Comparison of ENCODE assay signal across 8 mouse cellular contexts in the genomic region with DNA sequence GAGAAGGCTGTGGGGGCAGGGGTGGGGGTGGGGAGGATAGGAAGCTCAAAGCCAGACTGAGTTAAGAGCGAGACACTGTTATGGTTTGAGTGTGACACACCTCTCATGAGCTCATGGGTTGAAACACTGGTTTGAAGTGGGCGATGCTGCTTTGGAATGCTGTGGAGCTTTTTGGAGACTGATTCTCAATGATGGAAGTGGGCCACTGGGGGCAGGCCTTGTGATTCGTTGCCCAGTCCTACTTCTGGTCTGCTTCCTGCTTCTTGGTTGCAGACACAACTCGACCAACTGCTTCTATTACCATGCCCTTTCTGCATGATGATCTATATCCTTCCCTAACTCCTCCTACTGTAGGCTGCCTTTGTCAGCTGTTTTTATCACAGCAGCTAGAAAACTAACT.
DNase-seq lines count a peak whose midpoint lies in the region; ATAC-seq and TF ChIP-seq lines count a peak whose summit lies in the region.
"Had no signal": no experiment of that assay in that cellular context is flagged by ENCODE, and none has a peak within 500 bp of the region (broad histone marks: within the 10 kb centered on the region; RNA-seq: fewer than 3 reads in every experiment).

No protein-coding gene starts in this region.

- 32% methylated on average over 4 of the region's 4 CpGs for WGBS in lung, embryonic 15.5 days
- WGBS in embryonic facial prominence, embryonic 14.5 days: 66% methylated on average over 4 of the region's 4 CpGs
- WGBS in heart, embryonic 15.5 days: 29% methylated on average over 4 of the region's 4 CpGs

- peak overlapping the region; percentile 19; the same call in 1 of the 2 replicates for H3K27ac ChIP-seq in lung, embryonic 15.5 days
- no peak overlapping the region for H3K27ac ChIP-seq in embryonic facial prominence, embryonic 14.5 days (replicated peaks; ENCODE audit: low read depth, low read length)
- peak overlapping the region; percentile 65; the same call in 1 of the 2 replicates for H3K27ac ChIP-seq in heart, embryonic 15.5 days

- H3K9me3 ChIP-seq in lung, embryonic 15.5 days: no peaks in the 10 kb centered on the region
- no peaks in the 10 kb centered on the region for H3K9me3 ChIP-seq in embryonic facial prominence, embryonic 14.5 days (ENCODE audit: control insufficient read depth, low read length)
- no peaks in the 10 kb centered on the region for H3K9me3 ChIP-seq in heart, embryonic 15.5 days (replicated peaks)

- no peak overlapping the region for H3K4me3 ChIP-seq in lung, embryonic 15.5 days
- no peak overlapping the region for H3K4me3 ChIP-seq in embryonic facial prominence, embryonic 14.5 days (ENCODE audit: low read depth, low read length)
- no peak overlapping the region for H3K4me3 ChIP-seq in heart, embryonic 15.5 days
- no peak overlapping the region for H3K4me3 ChIP-seq in myocyte

- H3K27me3 ChIP-seq in lung, embryonic 15.5 days: no peaks in the 10 kb centered on the region
- H3K27me3 ChIP-seq in embryonic facial prominence, embryonic 14.5 days (replicated peaks; ENCODE audit: control insufficient read depth, insufficient read depth, low read length): no peaks in the 10 kb centered on the region
- H3K27me3 ChIP-seq in heart, embryonic 15.5 days: no peaks in the 10 kb centered on the region
- no peaks in the 10 kb centered on the region for H3K27me3 ChIP-seq in myocyte (ENCODE audit: control insufficient read depth, insufficient read depth, insufficient read length)

- no peak for ATAC-seq in lung, embryonic 15.5 days (ENCODE audit: borderline replicate concordance, extremely low read depth, low FRiP score, low TSS enrichment)
- peak; percentile 33; the same call in 1 of the 2 replicates for ATAC-seq in embryonic facial prominence, embryonic 14.5 days (ENCODE audit: low read depth)
- ATAC-seq in heart, embryonic 15.5 days (replicated peaks; ENCODE audit: insufficient number of reproducible peaks, insufficient read depth, low FRiP score, low read depth): no peak

- no peaks in the 10 kb centered on the region for H3K79me2 ChIP-seq in myocyte (ENCODE audit: control insufficient read depth, insufficient read depth)

- peaks cover 25% of the 10 kb centered on the region for H3K4me1 ChIP-seq in lung, embryonic 15.5 days
- H3K4me1 ChIP-seq in embryonic facial prominence, embryonic 14.5 days (ENCODE audit: control insufficient read depth, insufficient read depth, low read length): peaks cover 11% of the 10 kb centered on the region
- peaks cover 29% of the 10 kb centered on the region for H3K4me1 ChIP-seq in heart, embryonic 15.5 days (replicated peaks)

- no peak overlapping the region for H3ac ChIP-seq in myocyte (ENCODE audit: control insufficient read depth, insufficient read length)

- no peak overlapping the region for H3K4me2 ChIP-seq in lung, embryonic 15.5 days
- no peak overlapping the region for H3K4me2 ChIP-seq in embryonic facial prominence, embryonic 14.5 days (ENCODE audit: low read depth, low read length)
- no peak overlapping the region for H3K4me2 ChIP-seq in heart, embryonic 15.5 days
- peak overlapping the region; percentile 84 for H3K4me2 ChIP-seq in myocyte (ENCODE audit: low read depth)

- TF ChIP-seq POLR2A in myocyte (IDR thresholded peaks at IDR 0.05; ENCODE audit: insufficient read length, low read depth): no peak

- H3K36me3 ChIP-seq in lung, embryonic 15.5 days: no peaks in the 10 kb centered on the region
- no peaks in the 10 kb centered on the region for H3K36me3 ChIP-seq in embryonic facial prominence, embryonic 14.5 days (ENCODE audit: control insufficient read depth, insufficient read depth, low read length)
- H3K36me3 ChIP-seq in heart, embryonic 15.5 days: no peaks in the 10 kb centered on the region
- H3K36me3 ChIP-seq in myocyte (ENCODE audit: control insufficient read depth, insufficient read depth): no peaks in the 10 kb centered on the region

- H3K9ac ChIP-seq in lung, embryonic 15.5 days: no peak overlapping the region
- no peak overlapping the region for H3K9ac ChIP-seq in embryonic facial prominence, embryonic 14.5 days (ENCODE audit: low read depth, low read length)
- H3K9ac ChIP-seq in heart, embryonic 15.5 days: no peak overlapping the region

- DNase-seq in lung, postnatal 14 days: no peak
- no peak for DNase-seq in embryonic facial prominence, embryonic 14.5 days (ENCODE audit: low spot score)
- DNase-seq in frontal cortex, postnatal 14 days (ENCODE audit: low spot score in 2 of 2): no peak
- no peak for DNase-seq in ovary, postnatal 36 days (ENCODE audit: low spot score)
- DNase-seq: retina, postnatal 1 day had no signal

TF ChIP-seq in myocyte, 11 proteins besides CTCF, POLR2A, EP300 and RAD21:
- TF ChIP-seq SRF (IDR thresholded peaks at IDR 0.05; ENCODE audit: control insufficient read depth, insufficient read length, low read depth) (no peak), POLR2AphosphoS2 (IDR thresholded peaks at IDR 0.05; ENCODE audit: insufficient read length, low read depth) (peak; percentile 14)
TF ChIP-seq in myocyte: peak in this region for 1.
